Mouse (Mus musculus) heart, postnatal 0 days (tissue): ENCODE data around the gene Gm45713.

ENCODE experiments used
- CTCF ChIP-seq: IDR thresholded peaks from 2 replicates; pipeline ENCODE4 v1.5.1; 2016; ENCODE audit warnings: antibody characterized with exemption, control low read depth, low read depth
- EP300 ChIP-seq: IDR thresholded peaks from 2 replicates; pipeline ENCODE4 v1.6.1; 2016; ENCODE audit warnings: antibody characterized with exemption, low read depth

DNA sequence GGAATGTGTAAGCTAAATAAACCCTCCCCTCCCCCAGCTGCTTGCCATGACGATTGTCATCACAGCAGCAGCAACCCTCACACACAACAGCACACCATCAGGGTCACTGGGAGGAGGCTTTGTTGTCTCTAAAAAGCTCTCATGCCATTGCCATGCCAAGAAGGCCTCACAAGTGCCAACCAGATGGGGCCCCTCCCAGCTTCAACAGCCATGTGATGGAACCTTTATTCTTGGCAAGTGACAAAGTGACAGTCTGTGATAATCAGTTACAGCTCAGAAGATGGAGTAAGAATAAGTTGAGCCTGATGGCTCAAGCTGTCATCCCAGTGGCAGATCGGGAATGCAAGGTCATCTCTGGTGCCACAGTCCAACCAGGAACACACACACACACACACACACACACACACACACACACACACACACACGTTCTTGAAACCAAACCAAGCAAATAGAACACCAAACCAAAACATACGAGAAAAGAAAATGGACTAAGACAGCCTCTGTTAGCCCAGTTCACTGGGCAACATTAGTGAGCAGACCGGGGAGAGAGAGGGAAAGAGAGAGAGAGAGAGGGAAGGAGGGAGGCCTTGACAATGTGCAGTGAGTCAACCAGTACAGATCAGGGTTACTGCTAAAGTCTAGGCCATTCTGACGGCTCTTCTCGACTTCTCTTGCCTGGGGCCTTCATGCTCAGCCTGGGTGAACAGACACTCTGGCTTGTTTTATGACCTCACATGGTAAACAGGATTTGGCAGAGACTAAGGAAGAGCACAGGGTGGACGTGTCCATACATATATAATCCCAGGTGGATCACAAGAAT, 4.1 kb upstream of the Gm45713 start:
- TF ChIP-seq CTCF (no peak), EP300 (no peak)
